Mouse (Mus musculus) forebrain, embryonic 11.5 days (tissue): ENCODE measurements around the gene Cox6b1. TPM values are rescaled to one million over a fixed set of nuclear protein-coding genes. Genes with fewer than 3 reads are reported as not detected.

Experiments
- ATAC-seq: fragments of 200-750 bp; cut with Nextera tagmentation; replicated peaks from 2 replicates; pipeline ENCODE4 v1.8.0; 2017; ENCODE audit warnings: moderate TSS enrichment; ENCODE audit not compliant: low FRiP score
- DNase-seq: peaks from one replicate; pipeline ENCODE4 v3.0.0-alpha.2; 2017; ENCODE audit warnings: low spot score
- H3K27ac ChIP-seq: fragments of 300-500 bp; sonication (generic); 2 replicates; pipeline ENCODE4 v1.5.1; 2014; ENCODE audit warnings: low read depth, low read length
- H3K27me3 ChIP-seq: fragments of 300-500 bp; sonication (generic); 2 replicates; pipeline ENCODE4 v1.6.1; 2014; ENCODE audit warnings: mild to moderate bottlenecking, low read length, mixed read lengths; ENCODE audit not compliant: control insufficient read depth, insufficient read depth
- H3K36me3 ChIP-seq: fragments of 300-500 bp; sonication (generic); 2 replicates; pipeline ENCODE4 v1.6.1; 2014; ENCODE audit warnings: mild to moderate bottlenecking, low read length, moderate library complexity, mixed read lengths; ENCODE audit not compliant: control insufficient read depth, insufficient read depth
- H3K4me1 ChIP-seq: fragments of 300-500 bp; sonication (generic); replicated peaks from 2 replicates; pipeline ENCODE4 v1.6.1; 2014; ENCODE audit warnings: low read length, mixed read lengths; ENCODE audit not compliant: control insufficient read depth, insufficient read depth
- H3K4me2 ChIP-seq: fragments of 300-500 bp; sonication (generic); 2 replicates; pipeline ENCODE4 v1.6.1; 2014; ENCODE audit warnings: low read depth, mild to moderate bottlenecking, low read length, moderate library complexity, mixed read lengths; ENCODE audit not compliant: severe bottlenecking
- H3K4me3 ChIP-seq: fragments of 300-500 bp; sonication (generic); 2 replicates; pipeline ENCODE4 v1.5.1; 2014; ENCODE audit warnings: low read depth, low read length
- H3K9ac ChIP-seq: fragments of 300-500 bp; sonication (generic); 2 replicates; pipeline ENCODE4 v1.6.1; 2014; ENCODE audit warnings: low read length
- H3K9me3 ChIP-seq: fragments of 300-500 bp; sonication (generic); 2 replicates; pipeline ENCODE4 v1.6.1; 2016; ENCODE audit warnings: low read length, mixed read lengths; ENCODE audit not compliant: control insufficient read depth
- WGBS: fragments of 180-500 bp; shearing (Covaris S2); extraction: QIAGEN DNeasy Blood & Tissue Kit; methylation state at CpG from one replicate; pipeline ENCODE4 v1.1.7; 2014; 5-methylcytosine and 5-hydroxymethylcytosine counted together
- polyA plus RNA-seq: library from polyadenylated mRNA; unstranded; fragments of >200 nt; fragmentation: Nextera tagmentation; extraction: Ambion mirVana; gene quantifications from 2 replicates; pipeline ENCODE4 v1.2.1, GENCODE M21; 2014

Cox6b1 gene
- polyA plus RNA-seq, 1 experiment from 2014 or later: 700 TPM

- H3K9me3 ChIP-seq: no peaks in the 10 kb centered on the region
- H3K36me3 ChIP-seq: no peaks in the 10 kb centered on the region
- DNase-seq: no peak
- H3K27ac ChIP-seq: no peak overlapping the region
- no peaks in the 10 kb centered on the region for H3K27me3 ChIP-seq
- no peaks in the 10 kb centered on the region for H3K4me1 ChIP-seq
- no peak overlapping the region for H3K4me2 ChIP-seq
- no peak overlapping the region for H3K9ac ChIP-seq
- no peak overlapping the region for H3K4me3 ChIP-seq
- no peak for ATAC-seq
- 71% methylated on average over 8 of the region's 8 CpGs for WGBS
These were observed 21.5 kb downstream of the Cox6b1 start for GRCm38 (mm10) chr7:30604424-30604823.

GRCm38 (mm10) chr7:30602583-30602982, 23.4 kb downstream of the Cox6b1 start:
- Histone ChIP-seq H3K9ac (no peak overlapping the region), H3K4me1 (no peaks in the 10 kb centered on the region), H3K9me3 (no peaks in the 10 kb centered on the region), H3K27ac (no peak overlapping the region), H3K4me2 (no peak overlapping the region), H3K4me3 (no peak overlapping the region), H3K36me3 (no peaks in the 10 kb centered on the region), H3K27me3 (no peaks in the 10 kb centered on the region)
- ATAC-seq (no peak), DNase-seq (no peak)
- 72% methylated on average over 3 of the region's 3 CpGs for WGBS

DNA sequence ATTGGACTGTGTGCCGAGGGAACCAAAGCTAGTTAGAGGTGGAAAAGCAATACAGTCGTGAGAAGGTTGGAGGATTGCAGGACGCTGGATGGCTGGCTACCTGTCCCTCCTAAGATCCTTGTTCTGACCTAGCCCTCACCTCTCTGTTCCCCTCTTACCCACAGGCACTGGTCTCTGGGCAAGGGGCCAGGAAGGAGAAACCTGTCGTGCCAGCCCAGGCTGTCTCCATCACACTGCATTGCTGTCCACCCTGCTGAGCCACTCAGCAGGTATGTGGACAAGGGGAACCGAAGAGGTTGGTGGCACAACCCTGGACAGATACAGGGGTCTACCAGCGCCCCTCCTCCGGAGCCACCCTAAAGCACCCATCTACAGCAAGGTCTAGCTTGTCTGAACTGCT, 25.3 kb downstream of the Cox6b1 start:
- Histone ChIP-seq H3K9ac (no peak overlapping the region), H3K27ac (no peak overlapping the region), H3K9me3 (no peaks in the 10 kb centered on the region), H3K27me3 (no peaks in the 10 kb centered on the region), H3K4me3 (no peak overlapping the region), H3K4me2 (no peak overlapping the region), H3K4me1 (no peaks in the 10 kb centered on the region), H3K36me3 (no peaks in the 10 kb centered on the region)
- DNase-seq: no peak
- no peak for ATAC-seq
- 76% methylated on average over 7 of the region's 7 CpGs for WGBS

DNA sequence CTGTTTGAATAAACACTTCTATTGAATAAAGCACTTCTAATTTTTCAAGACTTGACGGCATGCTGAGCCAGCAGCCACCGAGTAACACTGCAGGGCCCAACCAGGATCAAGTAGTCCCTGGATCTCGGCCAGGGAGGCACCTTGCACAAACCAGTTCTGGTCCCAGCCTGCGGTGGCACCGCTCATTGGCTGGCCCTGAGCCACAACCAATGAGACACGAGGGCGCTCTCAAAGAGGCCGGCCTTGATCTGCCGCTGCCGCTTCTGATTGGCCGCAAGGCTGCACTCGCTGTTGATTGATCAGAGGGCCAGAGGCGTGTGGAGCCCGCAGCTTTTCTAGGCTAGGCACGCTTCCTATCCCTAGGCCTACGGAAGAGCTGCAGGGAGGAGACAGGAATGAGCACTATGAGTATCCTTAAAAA, 26.0 kb downstream of the Cox6b1 start:
- Histone ChIP-seq H3K27ac (no peak overlapping the region), H3K4me2 (peak overlapping the region; percentile 26; the same call in 1 of the 2 replicates), H3K4me1 (no peaks in the 10 kb centered on the region), H3K4me3 (no peak overlapping the region), H3K9ac (no peak overlapping the region), H3K36me3 (no peaks in the 10 kb centered on the region), H3K9me3 (no peaks in the 10 kb centered on the region), H3K27me3 (no peaks in the 10 kb centered on the region)
- WGBS: 3% methylated on average over 16 of the region's 16 CpGs
- ATAC-seq: peak; percentile 98
- peak; percentile 92 for DNase-seq

GRCm38 (mm10) chr7:30598786-30599185, 27.2 kb downstream of the Cox6b1 start, which contains the start of gene Zbtb32:
Zbtb32 (minus strand) TSS chr7:30598909.
- Histone ChIP-seq H3K27ac (no peak within 1 kb of the TSS), H3K4me1 (no peaks in the 10 kb centered on the region), H3K9ac (no peak within 1 kb of the TSS), H3K9me3 (no peaks in the 10 kb centered on the region), H3K4me2 (peak within 1 kb of the TSS; percentile 26; the same call in 1 of the 2 replicates), H3K36me3 (no peaks in the 10 kb centered on the region), H3K27me3 (no peaks in the 10 kb centered on the region), H3K4me3 (no peak within 1 kb of the TSS)
- no peak for ATAC-seq
- no peak for DNase-seq
- 93% methylated on average over 12 of the region's 12 CpGs for WGBS

DNA sequence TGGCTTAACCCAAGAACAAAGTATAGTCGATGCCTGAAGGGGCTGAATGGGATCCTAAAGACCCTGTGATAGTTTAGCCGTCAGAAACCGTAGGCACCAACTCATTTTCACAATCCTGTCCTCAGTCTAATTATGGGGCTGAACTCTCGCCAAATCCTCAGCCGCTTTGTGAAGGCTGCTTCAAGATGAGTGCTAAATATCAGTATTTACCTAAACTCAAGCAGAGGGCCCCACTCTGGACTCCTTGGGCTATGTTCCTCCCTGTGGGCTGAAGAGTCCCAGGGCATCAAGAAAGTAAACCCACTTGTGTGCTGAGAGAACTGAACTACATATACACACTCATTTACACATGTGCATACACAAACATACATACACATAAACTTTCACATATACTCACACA, 29.1 kb downstream of the Cox6b1 start:
- Histone ChIP-seq H3K4me3 (no peak overlapping the region), H3K27me3 (no peaks in the 10 kb centered on the region), H3K9ac (no peak overlapping the region), H3K36me3 (no peaks in the 10 kb centered on the region), H3K4me1 (no peaks in the 10 kb centered on the region), H3K27ac (no peak overlapping the region), H3K9me3 (no peaks in the 10 kb centered on the region), H3K4me2 (no peak overlapping the region)
- ATAC-seq (no peak), DNase-seq (no peak)
- 75% methylated on average over 5 of the region's 5 CpGs for WGBS

- Histone ChIP-seq H3K4me2 (no peak overlapping the region), H3K27me3 (no peaks in the 10 kb centered on the region), H3K9me3 (no peaks in the 10 kb centered on the region), H3K4me3 (no peak overlapping the region), H3K4me1 (no peaks in the 10 kb centered on the region), H3K27ac (no peak overlapping the region), H3K9ac (no peak overlapping the region; the same call in 1 of the 2 replicates), H3K36me3 (no peaks in the 10 kb centered on the region)
- WGBS: 86% methylated on average over 5 of the region's 5 CpGs
- ATAC-seq (no peak), DNase-seq (no peak)
These were observed 29.9 kb downstream of the Cox6b1 start for GRCm38 (mm10) chr7:30596093-30596492.

DNA sequence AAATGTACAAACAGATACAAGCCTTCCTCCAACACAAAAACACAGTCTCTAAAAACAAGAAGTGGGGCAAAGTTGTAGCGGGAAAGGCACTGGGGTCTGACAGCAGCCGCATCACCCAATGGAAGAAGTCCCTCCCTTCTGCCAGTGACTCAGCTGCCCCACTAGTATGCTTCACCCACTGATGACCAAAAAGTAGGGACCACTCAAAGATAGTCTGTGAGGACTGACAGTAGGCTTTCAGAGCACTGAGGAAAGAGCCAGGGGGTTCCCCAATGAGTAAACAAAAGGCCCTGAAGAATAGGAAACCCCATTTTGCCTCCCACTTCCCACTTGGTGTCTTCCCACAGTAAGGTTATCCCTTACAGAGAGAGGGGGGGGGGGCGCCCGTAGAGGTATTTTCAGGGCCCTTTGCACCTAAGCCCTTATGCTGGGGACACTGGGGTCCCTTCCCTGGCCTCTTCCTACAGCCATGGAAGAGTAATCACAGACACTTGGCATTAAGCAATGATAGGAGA, 31.4 kb downstream of the Cox6b1 start:
- WGBS: 60% methylated on average over 4 of the region's 4 CpGs
- Histone ChIP-seq H3K9ac (no peak overlapping the region), H3K9me3 (no peaks in the 10 kb centered on the region), H3K27me3 (no peaks in the 10 kb centered on the region), H3K4me1 (no peaks in the 10 kb centered on the region; the same call in 1 of the 2 replicates), H3K27ac (no peak overlapping the region), H3K4me2 (no peak overlapping the region), H3K4me3 (no peak overlapping the region), H3K36me3 (no peaks in the 10 kb centered on the region)
- DNase-seq: no peak
- ATAC-seq: no peak
